Mouse (Mus musculus) liver, adult 10 weeks (tissue): ENCODE measurements around the gene Prkca. TPM values are rescaled to one million over a fixed set of nuclear protein-coding genes. Genes with fewer than 3 reads are reported as not detected.

Experiments
- polyA plus RNA-seq: library from polyadenylated mRNA; stranded (reverse); fragments of 350-450 nt; fragmentation: Illumina TruSeq; extraction: RNeasy Lipid Tissue Mini Kit (QIAGEN cat#74804); gene quantifications from one replicate; pipeline ENCODE4 v1.2.3, GENCODE M21; 2014; ENCODE audit warnings: low read depth, low replicate concordance

Prkca gene
- polyA plus RNA-seq = 14.3 TPM

GRCm38 (mm10) chr11:108343789-108344462, at the start of gene Prkca:
Gene Prkca, minus strand, starts transcription at chr11:108343928.

GRCm38 (mm10) chr11:108342781-108343768, 653 bp downstream of the Prkca start, which contains the start of gene Apoh:
Gene Apoh, plus strand, starts transcription at chr11:108343354.

GRCm38 (mm10) chr11:107914634-107915226, 429.0 kb downstream of the Prkca start, which contains the start of gene Cacng5:
Gene Cacng5, minus strand, starts transcription at chr11:107915055.

Other genes with a start within 250 kb of the Prkca start
- 2,380 TPM for gene Apoh, start 574 bp downstream of the Prkca start, polyA plus RNA-seq
- 1.1 TPM for gene Cep112, start 81.3 kb upstream of the Prkca start, polyA plus RNA-seq